Mouse (Mus musculus): Measurements from ENCODE around the gene Gm29427. TPM values are rescaled to one million over a fixed set of nuclear protein-coding genes. Genes with fewer than 3 reads are reported as not detected.

The Gm29427 gene
- 0.25 TPM for polyA plus RNA-seq (2014; fragmentation: Illumina TruSeq; extraction: RNeasy Lipid Tissue Mini Kit (QIAGEN cat#74804); ENCODE audit: low read depth, low replicate concordance)

DNA sequence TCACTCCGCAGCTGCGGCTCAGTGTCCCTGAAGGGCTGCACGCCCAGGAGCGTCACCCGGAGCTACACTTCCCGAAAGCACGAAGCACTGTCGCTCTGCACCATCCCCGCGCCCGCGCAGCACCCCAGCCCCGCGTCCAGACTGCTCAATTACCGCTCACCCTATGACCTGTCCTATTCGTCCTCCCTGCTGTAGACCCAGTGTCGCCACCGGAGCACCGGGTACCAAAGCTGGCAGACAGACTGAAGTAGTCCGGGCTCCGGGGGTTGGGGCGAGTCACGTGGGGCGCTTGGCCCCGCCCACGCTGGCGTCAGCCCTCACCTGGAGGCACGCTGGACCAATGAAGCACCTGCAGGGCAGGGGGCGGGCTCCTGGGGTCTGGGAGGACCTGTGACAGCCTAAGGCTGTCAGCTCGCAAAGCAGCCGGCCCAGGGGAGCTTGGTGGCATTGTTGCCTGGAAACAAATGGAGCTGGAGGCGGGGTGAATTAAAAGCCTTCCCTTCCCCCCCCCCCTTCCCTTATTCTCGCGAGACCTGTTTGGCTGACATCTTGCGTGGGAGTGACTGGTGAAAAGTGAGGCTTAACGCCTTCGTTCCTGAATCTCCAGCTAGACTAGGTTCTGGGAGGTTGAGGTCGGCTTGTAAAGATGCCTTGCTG is at the start of gene Gm29427:
Gm29427 (minus strand) TSS at position 239 of the 657 bp plus-strand sequence.

DNA sequence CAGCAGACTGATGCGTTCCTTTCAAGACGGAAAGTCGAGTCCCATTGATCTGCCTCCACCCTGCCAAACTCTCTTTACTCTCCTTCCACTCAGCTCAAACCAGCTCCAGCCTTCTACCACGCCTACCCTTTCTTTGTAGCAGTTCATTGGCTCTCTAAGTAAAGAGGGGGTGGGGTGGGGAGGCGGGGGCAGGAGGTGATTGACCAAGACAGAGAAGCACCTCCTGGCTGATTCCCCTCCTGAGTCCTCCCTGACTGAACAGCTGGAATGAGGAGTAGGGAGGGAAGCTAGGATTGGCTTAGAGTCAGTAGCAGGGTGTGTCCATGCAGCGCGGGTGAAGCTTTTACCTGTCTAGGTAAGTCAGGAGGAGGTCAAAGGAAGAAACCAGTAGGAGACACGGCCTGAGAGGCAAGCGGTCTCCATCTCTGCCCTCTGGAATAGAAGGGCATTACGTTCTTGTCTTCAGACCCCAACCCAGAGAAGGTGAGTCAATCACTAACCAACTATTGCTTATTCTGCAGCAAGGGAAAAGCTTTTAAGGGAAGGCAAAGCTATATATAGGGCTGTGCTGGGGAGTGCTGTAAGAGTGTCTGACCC is 16.2 kb upstream of the Gm29427 start, which contains the start of gene AA986860:
AA986860 (plus strand) TSS at position 236 of the 597 bp plus-strand sequence.

DNA sequence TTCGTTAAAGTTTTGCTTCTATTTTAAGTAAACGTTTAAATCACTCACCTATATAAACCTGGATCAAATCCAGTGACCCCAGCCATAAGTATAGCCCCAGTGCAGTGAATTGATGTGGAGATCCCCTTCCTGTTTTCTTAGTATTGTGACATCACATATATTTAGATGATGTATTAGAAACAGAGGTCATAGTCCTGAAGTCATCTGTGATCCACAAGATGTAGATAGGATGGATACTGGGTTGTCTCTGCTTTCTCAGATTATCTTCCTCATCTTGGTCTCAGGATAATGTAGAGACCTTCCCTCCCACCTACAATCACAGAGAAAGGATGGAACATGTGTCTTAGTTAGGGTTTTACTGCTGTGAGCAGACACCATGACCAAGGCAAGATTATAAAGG is 13.6 kb upstream of the Gm29427 start, which contains the start of gene Pfkfb2:
Pfkfb2 (minus strand) TSS at position 101 of the 400 bp plus-strand sequence.

DNA sequence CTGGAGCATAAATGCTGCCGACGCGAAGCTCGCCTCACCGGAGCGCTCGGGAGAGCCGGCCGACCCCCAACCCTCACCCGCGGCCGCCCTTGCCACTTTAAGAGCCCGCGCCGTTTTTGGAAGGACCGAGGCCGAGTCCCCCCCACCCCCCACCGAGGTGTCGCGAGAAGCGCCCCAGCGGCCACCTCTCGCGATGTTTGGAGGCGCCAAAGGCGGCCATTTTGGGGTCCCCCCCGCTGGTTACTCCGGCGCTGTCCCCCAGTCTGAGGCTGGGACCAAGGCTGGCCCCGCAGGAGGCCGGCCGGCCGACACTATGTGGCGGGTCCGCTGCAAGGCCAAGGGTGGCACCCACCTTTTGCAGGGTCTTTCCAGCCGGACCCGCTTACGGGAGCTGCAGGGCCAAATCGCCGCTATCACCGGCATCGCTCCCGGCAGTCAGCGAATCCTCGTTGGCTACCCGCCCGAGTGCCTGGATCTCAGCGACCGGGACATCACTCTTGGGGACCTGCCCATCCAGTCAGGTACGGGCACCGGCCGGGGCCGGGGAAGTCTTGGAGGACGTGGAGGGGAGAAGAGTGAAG is 1.8 kb upstream of the Gm29427 start, which contains the start of gene Yod1:
Yod1 (plus strand) TSS at position 37 of the 581 bp plus-strand sequence.

DNA sequence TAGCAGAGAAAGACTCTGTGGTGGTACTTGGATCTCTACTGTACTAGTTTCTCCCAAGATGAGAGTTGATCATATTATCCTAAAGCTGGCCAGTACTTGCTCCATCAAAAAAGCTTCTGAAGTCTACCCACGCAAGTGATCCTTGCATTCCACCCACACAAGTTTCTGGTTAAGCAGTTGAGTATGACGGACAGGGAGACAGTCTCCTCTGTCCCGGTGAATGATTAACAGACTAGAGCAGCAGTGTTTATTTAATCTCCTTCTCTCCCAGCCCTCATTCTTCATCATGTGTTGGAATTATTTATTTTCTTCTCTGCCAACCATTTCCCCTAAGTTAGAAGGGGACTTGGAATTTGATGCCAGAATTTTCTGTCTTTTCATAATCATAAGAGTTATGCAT is 54.1 kb downstream of the Gm29427 start, which contains the start of gene C4bp:
C4bp (minus strand) TSS at position 179 of the 400 bp plus-strand sequence.

DNA sequence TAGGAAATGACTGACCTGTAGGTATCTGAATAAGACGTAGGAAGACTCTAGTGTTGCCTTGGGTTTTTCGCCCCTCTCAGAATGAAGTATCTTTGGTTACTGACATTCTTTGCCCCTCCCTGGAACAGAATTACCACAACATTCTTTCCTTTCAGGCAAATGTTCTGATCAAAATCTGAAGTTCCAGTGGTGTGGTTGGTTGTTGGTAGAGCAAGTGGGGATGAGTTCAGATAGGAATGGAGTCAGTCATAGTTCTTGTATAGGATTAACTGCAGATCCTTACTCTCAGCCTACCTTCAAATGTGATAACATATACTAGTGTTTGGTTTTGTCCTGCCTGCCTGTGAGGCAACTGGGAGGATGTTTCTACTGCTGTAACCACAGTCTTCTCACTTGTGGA is 86.1 kb downstream of the Gm29427 start, which contains the start of gene Zp3r:
Zp3r (minus strand) TSS at position 101 of the 400 bp plus-strand sequence.

Other genes starting within 250 kb of the Gm29427 start
- 1.8 TPM for gene Zp3r, start 86.2 kb downstream of the Gm29427 start, polyA plus RNA-seq (2014; fragmentation: Illumina TruSeq; extraction: RNeasy Lipid Tissue Mini Kit (QIAGEN cat#74804); ENCODE audit: low read depth, low replicate concordance)
- gene C4bp, start 54.2 kb downstream of the Gm29427 start, polyA plus RNA-seq (2014; fragmentation: Illumina TruSeq; extraction: RNeasy Lipid Tissue Mini Kit (QIAGEN cat#74804); ENCODE audit: low read depth, low replicate concordance) = 695 TPM
- gene Yod1, start 1.5 kb upstream of the Gm29427 start, polyA plus RNA-seq (2014; fragmentation: Illumina TruSeq; extraction: RNeasy Lipid Tissue Mini Kit (QIAGEN cat#74804); ENCODE audit: low read depth, low replicate concordance) = 3.3 TPM
- gene Pfkfb2, start 13.5 kb upstream of the Gm29427 start, polyA plus RNA-seq (2014; fragmentation: Illumina TruSeq; extraction: RNeasy Lipid Tissue Mini Kit (QIAGEN cat#74804); ENCODE audit: low read depth, low replicate concordance) = 25.2 TPM
- gene AA986860, start 16.2 kb upstream of the Gm29427 start, polyA plus RNA-seq (2014; fragmentation: Illumina TruSeq; extraction: RNeasy Lipid Tissue Mini Kit (QIAGEN cat#74804); ENCODE audit: low read depth, low replicate concordance) = 2.0 TPM
- 1.7 TPM for gene Fcamr, start 85.1 kb upstream of the Gm29427 start, polyA plus RNA-seq (2014; fragmentation: Illumina TruSeq; extraction: RNeasy Lipid Tissue Mini Kit (QIAGEN cat#74804); ENCODE audit: low read depth, low replicate concordance)
- gene Pigr, start 110.9 kb upstream of the Gm29427 start, polyA plus RNA-seq (2014; fragmentation: Illumina TruSeq; extraction: RNeasy Lipid Tissue Mini Kit (QIAGEN cat#74804); ENCODE audit: low read depth, low replicate concordance) = 0.17 TPM
- 10.3 TPM for gene Fcmr, start 149.9 kb upstream of the Gm29427 start, polyA plus RNA-seq (2014; fragmentation: Illumina TruSeq; extraction: RNeasy Lipid Tissue Mini Kit (QIAGEN cat#74804); ENCODE audit: low read depth, low replicate concordance)
- 0.73 TPM for gene Il24, start 171.7 kb upstream of the Gm29427 start, polyA plus RNA-seq (2014; fragmentation: Illumina TruSeq; extraction: RNeasy Lipid Tissue Mini Kit (QIAGEN cat#74804); ENCODE audit: low read depth, low replicate concordance)
- gene Il20, start 195.7 kb upstream of the Gm29427 start, polyA plus RNA-seq (2014; fragmentation: Illumina TruSeq; extraction: RNeasy Lipid Tissue Mini Kit (QIAGEN cat#74804); ENCODE audit: low read depth, low replicate concordance) = not detected
- not detected for gene Il19, start 224.3 kb upstream of the Gm29427 start, polyA plus RNA-seq (2014; fragmentation: Illumina TruSeq; extraction: RNeasy Lipid Tissue Mini Kit (QIAGEN cat#74804); ENCODE audit: low read depth, low replicate concordance)

Measured in adipose tissue, adult 10 weeks (tissue).